Mouse (Mus musculus) thymus, adult 18-20 months (tissue): ENCODE results near the gene Nacc2.

Experiments used
- DNase-seq, 2 experiments: peaks; one replicate each; pipeline ENCODE4 v3.0.0; 2022; ENCODE audit warnings: mixed read lengths in 2 of 2

The Nacc2 gene

DNA sequence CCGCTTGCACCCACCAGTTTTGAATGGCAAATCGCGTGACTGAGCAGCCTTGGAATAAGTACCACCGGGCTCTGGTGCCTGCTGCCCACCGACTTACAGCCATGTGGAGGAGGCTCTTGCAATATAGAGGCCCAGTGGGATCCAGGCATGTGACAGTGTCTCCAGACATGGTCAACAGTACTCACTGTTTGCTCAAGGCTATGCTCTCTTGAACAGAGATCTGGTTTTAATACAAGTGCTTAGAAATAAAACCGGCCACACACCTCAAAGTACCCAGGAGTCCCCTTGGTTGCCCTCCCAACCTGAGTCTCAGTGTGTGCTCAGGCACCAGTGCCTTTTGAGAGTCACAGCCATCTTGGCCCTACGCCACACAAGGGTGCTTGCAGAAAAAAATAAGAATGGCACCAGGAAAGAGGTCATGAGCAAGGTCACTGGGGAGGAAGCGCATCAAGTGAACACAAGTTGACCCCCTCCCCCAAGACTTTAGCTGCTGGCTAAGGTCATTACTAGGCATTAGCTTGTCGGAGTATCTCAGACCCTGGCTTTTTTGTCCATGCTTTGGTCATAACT, at the start of gene Nacc2:
Gene Nacc2, minus strand, starts transcription at position 142 of the 570 bp plus-strand sequence.
- no peak for DNase-seq

DNA sequence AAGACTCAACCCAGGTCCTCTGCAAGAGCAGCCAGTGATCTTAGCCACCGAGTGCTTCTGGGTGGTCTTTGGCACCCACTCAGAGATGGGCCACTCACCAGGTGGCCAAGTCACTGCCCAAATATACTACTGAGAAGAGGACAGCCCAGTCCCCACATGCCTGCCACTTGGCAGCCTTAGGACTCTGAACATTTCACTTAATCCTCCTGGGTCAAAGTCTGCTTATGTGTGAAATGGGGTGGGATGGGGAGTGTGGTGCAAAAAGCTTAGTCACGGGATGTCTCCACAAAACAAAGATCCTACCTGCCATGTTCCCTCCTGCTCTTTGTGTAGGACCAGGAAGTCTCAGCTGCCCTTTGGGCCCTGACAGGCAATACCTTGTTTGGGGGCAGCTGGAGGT, 49.1 kb upstream of the Nacc2 start:
- DNase-seq, result no peak

DNA sequence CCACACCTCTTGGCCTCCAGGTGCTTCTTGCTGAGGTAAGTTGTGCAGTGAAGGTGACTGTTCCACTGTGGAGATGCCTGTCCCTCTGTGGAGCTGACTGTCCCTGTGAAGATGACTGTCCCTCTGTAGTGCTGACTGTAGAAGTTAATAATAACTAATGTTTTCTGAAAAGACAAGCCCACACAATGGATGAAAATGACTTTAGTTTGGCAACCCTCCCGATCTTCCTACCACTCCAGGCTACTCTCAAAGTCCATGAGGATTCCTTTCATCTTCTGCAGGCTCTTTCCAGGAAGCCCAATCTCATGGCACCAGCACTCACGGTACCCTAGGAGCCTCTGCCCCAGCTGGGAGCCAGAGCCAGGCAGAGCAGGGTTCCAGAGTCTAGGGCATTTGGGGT, 47.4 kb upstream of the Nacc2 start:
- DNase-seq, result no peak

DNA sequence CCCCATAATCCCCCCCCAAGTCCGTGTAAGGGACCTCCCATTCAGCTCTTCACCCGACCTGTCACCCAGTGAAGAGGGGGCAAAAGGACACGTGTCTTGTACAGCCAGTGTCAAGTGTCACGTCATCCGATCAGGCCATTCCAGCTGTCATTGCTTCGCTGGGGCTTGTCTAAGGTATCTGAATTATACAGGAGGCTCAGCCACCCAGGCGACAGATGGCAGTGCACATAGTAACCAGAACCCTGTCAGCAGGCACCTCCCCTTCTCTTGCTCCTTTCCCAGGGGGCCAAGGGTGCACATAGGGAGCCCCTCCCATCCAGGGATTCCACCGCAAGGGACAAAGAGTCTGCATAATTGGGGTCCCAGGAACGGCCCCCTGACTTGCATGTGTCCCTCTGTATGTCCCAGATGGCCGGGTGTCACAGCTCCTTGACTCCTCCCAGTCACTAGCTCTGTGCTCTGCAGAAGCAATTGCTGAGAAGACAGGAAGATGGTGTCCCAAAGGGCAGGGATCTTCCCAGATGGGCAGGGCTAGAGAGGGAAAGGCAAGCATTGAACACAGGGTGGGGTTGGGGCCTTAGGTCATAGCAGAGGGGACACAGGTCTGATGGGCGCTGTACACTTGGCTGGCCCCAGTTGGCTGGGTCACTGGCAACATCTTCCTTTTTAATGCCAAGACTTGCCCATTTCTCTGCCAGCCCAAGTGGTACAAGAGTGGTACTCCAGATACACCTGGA, 46.0 kb upstream of the Nacc2 start:
- DNase-seq, result no peak

DNA sequence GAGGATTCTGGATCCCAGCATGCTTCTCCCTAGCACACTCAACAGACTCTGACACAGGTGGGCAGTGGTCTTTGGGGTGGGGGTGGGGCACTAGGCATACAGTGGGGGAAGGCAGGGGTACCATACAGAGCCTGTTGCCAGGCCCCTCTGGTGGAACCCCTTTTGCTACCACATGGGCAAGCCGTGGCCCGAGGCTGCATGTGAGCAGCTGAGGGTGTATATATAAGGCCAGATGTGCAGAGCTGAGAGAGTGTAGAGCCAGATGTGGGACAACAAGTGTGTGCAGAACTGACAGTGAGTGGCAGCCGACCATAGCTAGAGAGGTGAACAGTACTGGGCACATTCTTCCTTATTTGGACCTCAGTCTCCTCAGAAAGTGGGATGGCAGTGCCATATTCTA, 43.9 kb upstream of the Nacc2 start:
- no peak for DNase-seq

DNA sequence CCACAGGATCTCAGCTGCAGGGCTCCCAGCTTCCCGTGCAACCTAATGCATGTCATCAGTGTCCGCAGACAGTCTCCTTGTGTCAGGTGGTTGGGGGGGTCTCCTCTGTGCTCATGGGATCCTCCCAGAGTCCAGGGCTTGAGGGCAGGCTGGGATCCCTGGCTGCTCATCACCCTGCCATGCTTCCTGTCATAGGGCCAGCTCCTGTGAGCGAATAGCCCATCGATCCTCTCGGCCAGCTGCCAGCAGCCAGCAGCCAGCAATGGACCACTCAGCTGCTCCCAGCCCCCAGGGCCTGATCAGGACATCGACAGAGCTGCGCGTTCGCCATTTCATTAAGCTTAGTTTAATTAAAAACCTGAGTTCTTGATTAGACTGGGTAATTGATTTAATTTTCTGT, 35.0 kb upstream of the Nacc2 start:
- DNase-seq, result no peak

DNA sequence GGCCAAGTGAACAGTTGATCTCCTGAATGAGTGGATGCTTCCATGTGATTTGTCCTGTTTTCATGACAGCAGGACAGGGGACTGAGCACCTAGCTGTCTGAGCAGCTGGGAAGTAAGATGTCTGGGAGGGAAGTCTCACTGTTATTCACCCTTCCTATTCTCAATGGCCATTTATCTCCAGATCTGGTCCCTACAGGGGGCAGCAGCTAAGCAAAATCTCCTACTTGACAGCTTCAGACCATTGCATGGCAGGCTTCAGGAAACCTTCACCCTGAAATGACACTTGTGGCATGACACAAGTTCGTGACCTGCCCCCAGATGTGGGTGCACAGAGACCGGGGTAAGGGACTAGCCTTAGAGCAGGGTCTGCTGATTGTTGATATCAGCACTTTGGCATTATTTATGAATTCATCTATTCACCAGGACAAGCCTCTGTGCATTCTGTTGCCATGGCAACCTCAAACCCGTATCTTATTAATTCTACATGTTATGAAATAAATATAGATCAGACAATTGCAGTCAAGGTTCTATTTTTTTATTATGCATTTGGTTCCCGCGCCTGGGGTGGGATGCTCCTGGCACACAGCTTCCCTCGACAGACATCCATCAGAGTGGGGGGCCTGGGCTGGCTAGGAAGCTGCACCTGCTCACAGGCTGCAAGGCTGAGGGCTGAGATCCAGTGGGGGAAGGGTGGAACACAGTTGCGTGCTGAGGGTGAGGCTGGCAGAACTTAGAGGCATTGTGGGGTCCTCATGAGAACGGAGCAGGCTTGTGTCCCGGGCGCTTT, 33.4 kb upstream of the Nacc2 start:
- DNase-seq, result no peak

DNA sequence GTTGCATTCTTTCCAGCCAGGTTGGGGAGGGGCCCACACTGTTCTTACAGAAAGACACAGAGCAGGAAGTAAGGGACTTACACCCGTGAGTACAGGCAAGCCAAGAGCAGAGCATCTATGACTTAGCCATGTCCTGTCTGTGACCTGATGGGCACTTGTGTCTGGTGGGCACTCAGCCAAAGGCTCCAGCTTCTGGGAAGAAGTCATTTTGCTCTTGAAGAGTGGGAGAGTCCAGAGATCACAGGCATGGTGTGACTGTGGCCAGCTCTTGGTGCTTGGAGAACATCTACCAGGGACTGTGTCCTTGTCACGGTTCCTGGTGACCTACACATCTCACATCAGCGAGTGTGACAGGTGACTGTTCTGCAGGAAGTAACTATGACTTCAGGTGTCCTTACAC, 32.7 kb upstream of the Nacc2 start:
- DNase-seq, result no peak

DNA sequence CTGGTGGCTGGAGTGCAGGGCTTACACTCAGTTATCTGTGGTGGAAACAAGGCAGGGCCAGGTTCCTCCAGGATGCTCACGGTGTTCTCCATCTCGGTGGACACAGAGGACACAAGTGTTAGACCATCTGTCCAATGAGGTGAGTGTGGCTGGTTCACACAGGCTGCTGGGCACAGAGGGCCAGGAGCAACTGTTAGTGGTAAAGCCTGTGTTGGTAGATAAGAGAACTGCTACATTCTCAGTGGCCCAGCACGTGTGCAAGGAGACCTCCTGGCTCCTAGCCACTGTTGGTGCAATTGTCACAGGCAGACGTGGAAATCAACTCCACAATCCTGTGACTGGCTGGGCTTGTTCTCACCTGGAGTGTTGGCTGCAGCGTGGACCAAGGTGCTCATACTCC, 31.6 kb upstream of the Nacc2 start:
- DNase-seq, result no peak

DNA sequence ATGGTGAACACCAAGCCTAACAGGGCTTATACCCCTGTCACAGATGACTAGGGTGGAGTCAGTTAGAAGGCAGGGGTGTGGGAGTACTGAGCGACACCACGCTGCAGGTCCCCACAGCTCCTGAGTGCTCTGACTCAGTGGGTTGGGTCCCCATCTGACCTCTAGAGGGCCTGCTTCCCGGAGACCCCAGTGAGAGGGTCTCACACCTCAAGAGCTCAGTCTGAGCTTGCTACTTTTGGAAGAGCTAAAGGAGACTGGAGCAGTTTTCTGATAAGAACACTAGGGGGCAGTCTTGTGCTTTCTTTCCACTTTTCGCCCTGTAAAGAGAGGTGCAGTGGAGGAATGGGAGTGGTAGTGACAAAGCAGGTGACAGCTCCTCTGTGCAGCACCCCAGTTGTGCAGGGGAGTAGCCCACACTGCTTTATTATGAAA, 30.9 kb upstream of the Nacc2 start:
- DNase-seq, result no peak

DNA sequence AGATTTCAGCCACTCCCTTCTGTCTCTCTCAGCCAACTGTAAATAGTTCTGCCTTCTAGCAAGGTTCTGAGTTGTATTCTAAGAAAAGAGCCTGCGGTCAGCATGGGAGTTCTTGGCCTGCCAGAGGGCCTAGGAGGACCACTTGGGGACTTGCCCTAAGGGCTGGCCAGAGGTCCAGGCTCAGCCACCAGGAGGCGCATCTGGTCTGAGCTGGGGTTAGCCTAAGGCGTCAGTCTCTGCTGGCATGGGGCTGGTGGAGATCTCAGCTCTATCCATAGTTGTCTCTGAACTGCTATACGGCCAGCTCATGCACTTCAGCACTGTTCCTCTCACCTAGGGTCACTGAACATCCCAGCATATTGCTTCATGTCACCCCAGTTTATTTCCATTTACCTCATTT, 30.3 kb upstream of the Nacc2 start:
- DNase-seq, result no peak

DNA sequence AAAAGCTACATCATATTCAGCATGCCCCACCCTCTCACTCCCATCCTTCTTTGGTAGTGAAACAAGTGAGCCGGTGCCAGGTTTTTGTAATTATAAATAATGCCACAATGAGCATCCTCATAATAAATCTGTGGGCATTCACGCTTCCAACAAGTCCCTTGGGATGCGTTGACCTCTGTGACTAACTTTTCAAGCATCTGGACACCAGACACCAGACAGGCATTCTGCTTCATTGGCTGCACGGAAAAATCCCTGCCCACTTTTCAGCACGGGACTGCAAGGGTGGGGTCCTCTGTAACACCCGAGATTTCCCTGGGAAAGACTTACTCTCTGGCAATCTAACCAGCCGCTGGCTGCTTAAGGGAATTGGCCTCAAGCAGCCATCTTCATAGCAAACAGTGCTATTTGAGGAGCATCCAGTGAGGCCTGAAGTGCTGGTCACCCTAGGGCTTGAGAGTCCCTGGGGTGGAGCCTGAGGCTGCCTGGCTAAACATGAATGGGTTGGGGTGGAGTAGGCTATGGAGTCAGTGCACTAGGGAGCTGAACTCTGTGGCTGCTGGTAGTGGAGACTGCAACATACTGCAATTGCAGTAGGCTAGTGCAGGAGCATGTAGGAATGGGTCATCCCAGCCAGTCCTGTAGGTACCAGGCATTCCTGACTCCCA, 24.8 kb upstream of the Nacc2 start:
- DNase-seq, result no peak

DNA sequence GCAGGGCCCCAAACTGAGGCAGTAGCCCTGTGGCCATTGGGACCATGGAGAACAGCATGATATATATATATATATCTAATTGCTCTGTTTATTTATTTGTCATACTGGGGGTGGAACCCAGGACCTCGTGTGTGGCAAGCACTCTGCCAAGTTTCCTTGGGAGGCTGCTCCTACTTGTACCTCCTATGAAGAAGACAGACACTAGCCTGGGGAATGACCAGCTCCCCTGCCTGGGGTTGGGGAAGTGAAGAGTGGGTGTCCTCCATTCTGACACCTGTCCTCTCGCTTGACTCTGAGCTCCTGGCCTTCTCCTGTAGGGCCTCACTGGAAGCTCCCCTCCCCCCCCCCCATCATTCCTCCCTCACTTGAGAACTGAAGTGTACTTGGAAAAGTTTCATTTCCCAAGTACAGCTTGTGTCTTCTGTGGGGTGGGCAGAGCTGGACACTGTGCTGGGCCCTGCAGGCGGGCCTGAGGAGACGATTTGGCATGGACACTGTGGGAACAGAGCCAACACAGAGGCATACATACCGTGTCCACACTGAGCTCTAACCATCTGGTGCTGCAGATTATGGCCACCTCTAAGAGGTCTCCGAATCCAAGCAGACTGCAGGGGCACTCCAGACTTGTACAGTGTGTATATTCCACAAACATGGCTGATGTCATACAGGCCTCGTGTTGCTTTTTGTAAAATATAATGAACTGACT, 23.5 kb upstream of the Nacc2 start:
- no peak for DNase-seq

DNA sequence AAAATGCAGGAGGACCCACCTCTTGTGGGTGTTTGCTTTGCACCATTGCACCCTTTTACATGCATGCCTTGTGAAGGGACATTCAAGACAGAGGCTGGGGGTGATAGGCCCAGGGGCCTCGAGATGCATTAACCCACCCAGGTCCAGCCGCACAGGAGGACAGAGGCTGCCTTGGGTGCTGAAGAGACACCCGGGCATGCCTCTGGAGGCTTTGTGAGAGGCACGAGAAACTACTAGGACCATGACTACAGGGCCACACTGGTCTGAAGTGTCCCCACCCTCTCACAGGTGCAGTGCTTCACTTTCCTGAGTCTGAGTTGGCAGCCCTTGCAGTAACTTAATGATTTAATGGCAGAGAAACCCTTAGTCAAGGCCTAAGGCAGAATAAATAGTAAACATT, 22.1 kb upstream of the Nacc2 start:
- no peak for DNase-seq

DNA sequence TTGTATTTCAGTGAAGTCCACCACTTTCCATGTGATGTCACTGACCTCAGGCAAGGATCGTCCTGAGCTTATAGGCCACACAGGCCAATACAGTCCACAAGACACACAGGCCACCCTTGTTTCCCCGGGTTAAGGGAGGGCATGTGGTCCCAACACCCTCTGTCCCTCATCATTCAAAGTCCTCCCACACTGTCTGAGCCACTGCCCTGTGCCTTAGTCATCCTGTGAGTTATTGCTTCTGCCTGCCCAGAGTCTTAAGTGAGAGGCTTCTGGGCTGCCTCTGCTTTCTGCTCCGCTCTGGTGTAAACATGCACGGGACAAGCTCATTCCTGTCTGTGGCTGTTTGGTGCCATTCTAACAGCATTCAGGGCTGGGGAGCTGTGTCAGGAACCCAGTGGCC, 21.3 kb upstream of the Nacc2 start:
- no peak for DNase-seq

DNA sequence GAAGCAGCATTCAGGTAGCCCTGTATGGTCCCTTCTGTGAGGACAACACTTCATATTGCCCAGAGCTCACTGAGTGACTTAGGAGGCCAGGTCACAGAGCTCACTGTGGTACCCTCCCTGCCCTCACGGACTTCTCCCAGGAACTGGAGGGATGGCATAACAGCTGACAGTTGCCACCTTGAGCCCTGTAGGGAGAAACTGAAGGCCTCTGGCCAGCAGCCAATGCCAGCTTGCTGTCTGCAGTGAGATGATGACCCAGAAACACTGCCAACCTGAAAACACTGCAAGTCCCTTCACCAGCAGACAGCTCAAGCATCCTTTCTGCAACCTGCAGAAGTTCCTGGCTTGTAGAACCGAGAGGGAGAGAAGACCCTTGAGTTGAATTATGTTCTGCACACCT, 20.5 kb upstream of the Nacc2 start:
- DNase-seq, result no peak

DNA sequence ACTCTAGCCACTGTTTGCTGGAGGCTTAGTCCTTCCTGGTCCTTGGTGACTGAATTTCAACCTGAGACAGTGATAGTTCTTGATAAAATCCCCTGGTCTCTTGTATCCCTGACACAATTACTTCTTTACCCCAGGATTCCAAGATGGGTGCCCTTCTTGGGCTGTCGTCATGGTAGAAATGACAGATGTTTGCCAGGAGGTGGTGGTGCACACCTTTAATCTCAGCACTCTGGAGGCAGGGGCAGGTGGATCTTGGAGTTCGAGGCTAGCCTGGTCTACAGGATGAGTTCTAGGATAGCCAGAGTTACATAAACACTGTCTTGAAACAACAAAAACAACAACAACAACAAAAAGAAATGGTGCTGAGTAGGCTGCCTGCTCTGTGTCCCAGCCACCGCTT, 20.0 kb upstream of the Nacc2 start:
- DNase-seq, result no peak

DNA sequence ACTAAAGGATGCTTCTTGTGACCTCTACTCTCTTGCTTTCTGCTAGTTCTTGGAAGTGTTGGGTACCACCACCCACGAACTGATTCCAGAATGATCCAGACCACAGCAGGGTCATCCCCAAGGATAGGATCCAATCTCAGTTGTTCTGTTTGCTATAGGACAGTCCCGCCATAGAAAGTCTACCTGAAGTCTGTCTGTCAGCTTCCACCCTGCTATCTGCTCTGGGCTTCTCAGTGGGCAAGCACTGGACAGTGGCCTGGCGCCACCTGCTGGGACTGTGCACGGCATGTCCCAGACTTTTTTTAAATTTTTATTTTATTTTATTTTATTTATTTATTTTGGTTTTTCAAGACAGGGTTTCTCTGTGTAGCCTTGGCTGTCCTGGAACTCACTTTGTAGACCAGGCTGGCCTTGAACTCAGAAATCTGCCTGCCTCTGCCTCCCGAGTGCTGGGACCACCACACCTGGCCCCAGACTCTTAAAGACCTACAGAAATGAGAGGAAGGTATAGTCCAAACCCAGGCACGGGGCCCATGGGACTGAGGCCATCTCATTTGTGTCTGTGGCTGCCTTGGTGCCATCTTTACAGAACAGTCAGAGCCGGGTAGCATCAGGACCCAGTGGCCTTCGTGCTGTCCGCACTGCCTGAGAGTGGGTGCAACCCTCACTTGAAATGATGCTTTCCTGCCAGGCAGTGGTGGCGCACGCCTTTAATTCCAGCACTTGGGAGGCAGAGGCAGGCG, 19.0 kb upstream of the Nacc2 start:
- no peak for DNase-seq

DNA sequence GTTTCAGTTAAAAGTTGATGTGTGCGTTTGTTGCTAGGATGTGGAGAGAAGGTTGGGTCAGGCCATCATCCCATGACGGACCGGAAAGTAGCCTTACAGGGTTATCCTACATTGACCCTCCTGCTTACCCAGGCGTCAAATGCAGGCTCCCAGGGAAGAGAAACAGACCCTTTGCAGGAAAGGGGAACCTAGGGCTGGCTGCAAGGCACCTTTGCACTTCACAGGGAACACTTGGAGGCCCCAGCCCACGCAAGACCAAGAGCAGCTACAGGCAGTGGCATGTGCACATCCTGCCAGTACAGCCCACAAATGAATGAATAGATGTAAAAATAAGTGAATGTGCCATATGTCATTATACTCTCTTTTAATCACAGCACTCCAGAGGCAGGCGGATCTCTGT, 17.9 kb upstream of the Nacc2 start:
- peak in 1 of 2 experiments; percentile 34 for DNase-seq

DNA sequence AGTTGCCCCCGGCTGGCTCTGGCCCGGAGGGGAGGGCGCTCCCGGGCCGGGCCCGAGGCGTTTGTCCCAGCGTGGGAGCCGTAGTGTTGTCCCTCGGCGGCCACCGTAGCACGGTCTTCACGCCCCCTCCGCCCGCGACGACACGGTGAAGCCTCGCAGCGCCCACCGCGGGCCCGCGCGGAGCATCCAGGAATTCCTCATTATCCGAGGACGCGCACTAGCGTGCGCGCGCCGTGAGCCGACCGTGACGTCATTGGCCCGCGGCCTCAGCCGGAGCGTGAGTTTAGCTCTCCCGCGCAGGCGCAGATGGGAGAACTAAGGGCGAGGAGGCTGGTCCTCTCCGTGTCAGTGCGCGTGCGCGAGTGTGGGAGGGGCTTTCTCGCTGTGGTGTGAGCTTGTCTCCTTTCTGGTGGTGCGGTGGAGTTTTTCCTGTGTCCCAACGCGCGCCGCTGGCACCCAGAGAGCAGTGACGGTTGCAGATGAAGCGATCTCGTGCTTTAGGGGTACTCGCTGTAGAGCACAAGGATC, 17.3 kb upstream of the Nacc2 start:
- DNase-seq, result peak; percentile 99

DNA sequence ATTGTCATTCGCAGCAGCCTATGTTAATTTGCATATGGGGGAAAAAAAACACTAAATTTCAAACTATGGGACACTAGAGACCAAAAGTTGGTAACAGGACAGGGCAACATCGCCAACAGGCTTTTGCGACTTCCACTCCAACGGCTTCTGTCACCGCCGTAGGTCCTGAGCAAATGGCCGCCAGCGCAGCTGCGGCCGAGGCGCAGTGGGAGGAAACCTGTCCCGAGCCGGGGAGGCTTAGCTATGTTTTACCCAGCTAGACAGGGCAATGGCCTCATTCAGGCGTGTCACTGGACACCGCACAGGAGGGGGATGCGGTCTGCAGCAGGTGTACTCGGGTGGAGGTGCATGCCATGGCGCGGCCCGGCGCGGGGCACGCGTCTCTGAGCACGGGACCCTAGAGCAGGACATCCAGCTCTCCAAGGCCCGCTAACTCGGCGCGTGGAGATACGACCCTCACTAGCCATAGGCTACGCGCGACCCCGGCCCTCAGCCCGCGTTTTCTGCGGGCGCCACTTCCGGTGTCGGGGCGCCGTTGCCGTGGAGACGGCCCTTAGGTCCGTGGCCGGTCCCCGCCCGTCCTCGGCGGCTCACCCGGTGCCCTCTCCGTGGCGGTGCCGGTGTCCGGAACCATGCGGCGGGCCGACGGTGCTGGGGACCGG, 16.7 kb upstream of the Nacc2 start:
- DNase-seq, result no peak
